Comparison of ENCODE assay signal across 12 mouse cellular contexts in genomic region chr4:119254012-119254618, GRCm38 (mm10). TPM values are rescaled to one million over a fixed set of nuclear protein-coding genes. Genes with fewer than 3 reads are reported as not detected.
DNase-seq lines count a peak whose midpoint lies in the region; ATAC-seq lines count a peak whose summit lies in the region.
"Had no signal": no experiment of that assay in that cellular context is flagged by ENCODE, and none has a peak within 500 bp of the region (broad histone marks: within the 10 kb centered on the region; RNA-seq: fewer than 3 reads in every experiment).

No protein-coding gene starts in this region.

- no peak overlapping the region for H3K9ac ChIP-seq in embryonic facial prominence, embryonic 15.5 days
- H3K9ac ChIP-seq in kidney, embryonic 15.5 days: no peak overlapping the region
- 0 out of 2 replicates have a peak overlapping the region, but pooled peaks have one; percentile 22 for H3K9ac ChIP-seq in neural tube, embryonic 12.5 days

- peak overlapping the region; percentile 60; the same call in 1 of the 2 replicates for H3K27ac ChIP-seq in embryonic facial prominence, embryonic 15.5 days (replicated peaks)
- H3K27ac ChIP-seq in kidney, embryonic 15.5 days: peak overlapping the region; percentile 91
- H3K27ac ChIP-seq in neural tube, embryonic 12.5 days: no peak overlapping the region

- ATAC-seq in embryonic facial prominence, embryonic 15.5 days (ENCODE audit: insufficient number of reproducible peaks, low FRiP score, low TSS enrichment, low read depth): 0 out of 2 replicates have a peak, but pooled peaks have one; percentile 16
- peak; percentile 80 for ATAC-seq in kidney, embryonic 15.5 days (replicated peaks; ENCODE audit: low FRiP score)
- peak; percentile 61 for ATAC-seq in neural tube, embryonic 12.5 days (ENCODE audit: low FRiP score, low read depth)

- peaks cover 20% of the 10 kb centered on the region for H3K4me1 ChIP-seq in embryonic facial prominence, embryonic 15.5 days
- H3K4me1 ChIP-seq in kidney, embryonic 15.5 days: peaks cover 48% of the 10 kb centered on the region
- H3K4me1 ChIP-seq in neural tube, embryonic 12.5 days: peaks cover 10% of the 10 kb centered on the region; the same call in 1 of the 2 replicates

- peak; percentile 42 to 51 for DNase-seq in frontal cortex, postnatal 36 days (ENCODE audit: low spot score in 2 of 2)
- no peak for DNase-seq in frontal cortex, postnatal 25 days (ENCODE audit: low spot score in 2 of 2)
- DNase-seq in yolk sac, embryonic 10.5 days (ENCODE audit: low spot score): no peak
- no peak for DNase-seq in spleen, adult 18-20 months
- DNase-seq in ovary, adult 18-20 months (ENCODE audit: low spot score): no peak
- DNase-seq: gastrocnemius, postnatal 25 days had no signal

- H3K9me3 ChIP-seq in embryonic facial prominence, embryonic 15.5 days (replicated peaks): no peaks in the 10 kb centered on the region
- H3K9me3 ChIP-seq in kidney, embryonic 15.5 days (replicated peaks): no peaks in the 10 kb centered on the region
- H3K9me3 ChIP-seq in neural tube, embryonic 12.5 days: no peaks in the 10 kb centered on the region

- H3K36me3 ChIP-seq in embryonic facial prominence, embryonic 15.5 days: no peaks in the 10 kb centered on the region
- H3K36me3 ChIP-seq in kidney, embryonic 15.5 days: no peaks in the 10 kb centered on the region
- no peaks in the 10 kb centered on the region for H3K36me3 ChIP-seq in neural tube, embryonic 12.5 days

- H3K27me3 ChIP-seq in embryonic facial prominence, embryonic 15.5 days: no peaks in the 10 kb centered on the region
- no peaks in the 10 kb centered on the region for H3K27me3 ChIP-seq in kidney, embryonic 15.5 days
- no peaks in the 10 kb centered on the region for H3K27me3 ChIP-seq in neural tube, embryonic 12.5 days (replicated peaks)

- no peak overlapping the region for H3K4me3 ChIP-seq in embryonic facial prominence, embryonic 15.5 days (replicated peaks)
- no peak overlapping the region for H3K4me3 ChIP-seq in kidney, embryonic 15.5 days (replicated peaks)
- H3K4me3 ChIP-seq in neural tube, embryonic 12.5 days: no peak overlapping the region

- H3K4me2 ChIP-seq in embryonic facial prominence, embryonic 15.5 days (replicated peaks): no peak overlapping the region
- H3K4me2 ChIP-seq in kidney, embryonic 15.5 days: 0 out of 2 replicates have a peak overlapping the region, but pooled peaks have one; percentile 36
- no peak overlapping the region for H3K4me2 ChIP-seq in neural tube, embryonic 12.5 days (replicated peaks)
- H3K4me2 ChIP-seq: liver, embryonic 11.5 days had no signal

- WGBS in embryonic facial prominence, embryonic 15.5 days: 19% methylated on average over 9 of the region's 9 CpGs
- WGBS in kidney, embryonic 15.5 days: 30% methylated on average over 9 of the region's 9 CpGs
- WGBS in neural tube, embryonic 12.5 days: 35% methylated on average over 9 of the region's 9 CpGs

RNA-seq across cellular contexts. Expression of gene Cldn19, which starts 1.1 kb away (rescaled TPM):
- 0.05 and 0.20 TPM in 2 replicates for polyA plus RNA-seq in embryonic facial prominence, embryonic 15.5 days (2015; fragmentation: Nextera tagmentation; extraction: Ambion mirVana)
- polyA plus RNA-seq in kidney, embryonic 15.5 days (2015; fragmentation: Nextera tagmentation; extraction: Ambion mirVana): 13.3 TPM in 2 replicates
- 0.08 and 0.22 TPM in 2 replicates for polyA plus RNA-seq in neural tube, embryonic 12.5 days (2016; fragmentation: Nextera tagmentation; extraction: Ambion mirVana)
- polyA plus RNA-seq: C2C12; liver, embryonic 11.5 days; small intestine, adult 2 months had no signal

RNA-seq across cellular contexts. Expression of gene P3h1, which starts 21.4 kb away (rescaled TPM):
- 80.0 and 82.7 TPM in 2 replicates for polyA plus RNA-seq in embryonic facial prominence, embryonic 15.5 days (2015; fragmentation: Nextera tagmentation; extraction: Ambion mirVana)
- 33.3 and 37.7 TPM in 2 replicates for polyA plus RNA-seq in kidney, embryonic 15.5 days (2015; fragmentation: Nextera tagmentation; extraction: Ambion mirVana)
- polyA plus RNA-seq in neural tube, embryonic 12.5 days (2016; fragmentation: Nextera tagmentation; extraction: Ambion mirVana): 14.8 and 15.0 TPM in 2 replicates

RNA-seq across cellular contexts. Expression of gene AU022252, which starts 21.6 kb away (rescaled TPM):
- polyA plus RNA-seq in embryonic facial prominence, embryonic 15.5 days (2015; fragmentation: Nextera tagmentation; extraction: Ambion mirVana): 32.0 and 35.5 TPM in 2 replicates
- 35.4 and 35.6 TPM in 2 replicates for polyA plus RNA-seq in kidney, embryonic 15.5 days (2015; fragmentation: Nextera tagmentation; extraction: Ambion mirVana)
- polyA plus RNA-seq in neural tube, embryonic 12.5 days (2016; fragmentation: Nextera tagmentation; extraction: Ambion mirVana): 39.8 and 40.9 TPM in 2 replicates

RNA-seq across cellular contexts. Expression of gene Tmem269, which starts 36.1 kb away (rescaled TPM):
- 0.12 and 0.13 TPM in 2 replicates for polyA plus RNA-seq in embryonic facial prominence, embryonic 15.5 days (2015; fragmentation: Nextera tagmentation; extraction: Ambion mirVana)
- 0.19 TPM in 1 of 2 replicates, not detected in the other for polyA plus RNA-seq in kidney, embryonic 15.5 days (2015; fragmentation: Nextera tagmentation; extraction: Ambion mirVana)
- polyA plus RNA-seq in neural tube, embryonic 12.5 days (2016; fragmentation: Nextera tagmentation; extraction: Ambion mirVana): 0.26 and 0.28 TPM in 2 replicates
- polyA plus RNA-seq: C2C12; liver, embryonic 11.5 days had no signal

RNA-seq across cellular contexts. Expression of gene Ybx1, which starts 40.3 kb away (rescaled TPM):
- polyA plus RNA-seq in embryonic facial prominence, embryonic 15.5 days (2015; fragmentation: Nextera tagmentation; extraction: Ambion mirVana): 577 and 601 TPM in 2 replicates
- polyA plus RNA-seq in kidney, embryonic 15.5 days (2015; fragmentation: Nextera tagmentation; extraction: Ambion mirVana): 680 and 703 TPM in 2 replicates
- 1,187 and 1,308 TPM in 2 replicates for polyA plus RNA-seq in neural tube, embryonic 12.5 days (2016; fragmentation: Nextera tagmentation; extraction: Ambion mirVana)

Comparison
In these comparisons a context has a peak if more than half of its experiments do, and no peak if none do; other contexts are left out.
1. DNase-seq: peak in frontal cortex, postnatal 36 days (2 of 2); none in frontal cortex, postnatal 25 days (0 of 2), yolk sac, embryonic 10.5 days (single experiment), spleen, adult 18-20 months (0 of 2) and ovary, adult 18-20 months (single experiment).
2. ATAC-seq: peak in every context shown above with its lines; median percentile 80 in kidney, embryonic 15.5 days; 61 in neural tube, embryonic 12.5 days; 16 in embryonic facial prominence, embryonic 15.5 days.
3. RNA of gene Cldn19, which starts 1.1 kb away (polyA plus RNA-seq): 13.3 TPM in kidney, embryonic 15.5 days; 0.08 to 0.22 TPM in neural tube, embryonic 12.5 days and 0.05 to 0.20 TPM in embryonic facial prominence, embryonic 15.5 days; every median in the first group is over 10 times any median in the second.